Mouse (Mus musculus) embryonic facial prominence, embryonic 14.5 days (tissue): Measurements from ENCODE around the gene Cryge. TPM values are rescaled to one million over a fixed set of nuclear protein-coding genes. Genes with fewer than 3 reads are reported as not detected.
"Not testable (repeated sequence)": the region's sequence is repeated elsewhere in the genome, so short reads cannot be mapped to it uniquely, and the experiment has no call there.

Experiments used
- ATAC-seq: fragments of 200-750 bp; cut with Nextera tagmentation; 2 replicates; pipeline ENCODE4 v1.8.0; 2017; ENCODE audit warnings: low read depth, moderate number of reproducible peaks, moderate TSS enrichment
- DNase-seq: peaks from one replicate; pipeline ENCODE4 v3.0.0-alpha.2; 2015; ENCODE audit warnings: low spot score
- H3K27ac ChIP-seq: fragments of 300-500 bp; sonication (generic); replicated peaks from 2 replicates; pipeline ENCODE4 v1.5.1; 2014; ENCODE audit warnings: low read depth, mild to moderate bottlenecking, low read length, moderate library complexity
- H3K27me3 ChIP-seq: fragments of 300-500 bp; sonication (generic); replicated peaks from 2 replicates; pipeline ENCODE4 v1.6.1; 2014; ENCODE audit warnings: low read length; ENCODE audit not compliant: control insufficient read depth, insufficient read depth
- H3K36me3 ChIP-seq: fragments of 300-500 bp; sonication (generic); 2 replicates; pipeline ENCODE4 v1.6.1; 2014; ENCODE audit warnings: low read length, mixed read lengths; ENCODE audit not compliant: control insufficient read depth, insufficient read depth
- H3K4me1 ChIP-seq: fragments of 300-500 bp; sonication (generic); 2 replicates; pipeline ENCODE4 v1.6.1; 2014; ENCODE audit warnings: antibody characterized with exemption, low read length; ENCODE audit not compliant: control insufficient read depth, insufficient read depth
- H3K4me2 ChIP-seq: fragments of 300-500 bp; sonication (generic); 2 replicates; pipeline ENCODE4 v1.6.1; 2014; ENCODE audit warnings: low read depth, mild to moderate bottlenecking, low read length, moderate library complexity, mixed read lengths
- H3K4me3 ChIP-seq: fragments of 300-500 bp; sonication (generic); 2 replicates; pipeline ENCODE4 v1.5.1; 2014; ENCODE audit warnings: low read depth, mild to moderate bottlenecking, low read length
- H3K9ac ChIP-seq: fragments of 300-500 bp; sonication (generic); 2 replicates; pipeline ENCODE4 v1.6.1; 2014; ENCODE audit warnings: low read depth, mild to moderate bottlenecking, low read length, moderate library complexity, mixed read lengths
- H3K9me3 ChIP-seq: fragments of 300-500 bp; sonication (generic); 2 replicates; pipeline ENCODE4 v1.6.1; 2016; ENCODE audit warnings: low read length; ENCODE audit not compliant: control insufficient read depth
- WGBS: fragments of 180-500 bp; shearing (Covaris S2); extraction: QIAGEN DNeasy Blood & Tissue Kit; methylation state at CpG from one replicate; pipeline ENCODE4 v1.1.7; 2014; 5-methylcytosine and 5-hydroxymethylcytosine counted together
- polyA plus RNA-seq: library from polyadenylated mRNA; unstranded; fragments of >200 nt; fragmentation: Nextera tagmentation; extraction: Ambion mirVana; gene quantifications from 2 replicates; pipeline ENCODE4 v1.2.1, GENCODE M21; 2014

Cryge gene
- polyA plus RNA-seq, result 0.29 TPM in 1 of 2 replicates, not detected in the other

- H3K36me3 ChIP-seq, H3K9me3 ChIP-seq, H3K4me2 ChIP-seq, H3K27me3 ChIP-seq, H3K4me3 ChIP-seq, DNase-seq, ATAC-seq, H3K27ac ChIP-seq, H3K4me1 ChIP-seq, H3K9ac ChIP-seq: not testable (repeated sequence)
- WGBS, result 70% methylated on average over 8 of the region's 12 CpGs
Observed at GRCm38 (mm10) chr1:65050952-65051351, at the start of gene Cryge. Gene Cryge, minus strand, starts transcription at chr1:65051149.

- ATAC-seq (no peak), DNase-seq (no peak)
- Histone ChIP-seq H3K9ac (no peak overlapping the region), H3K4me3 (no peak overlapping the region), H3K9me3 (no peaks in the 10 kb centered on the region), H3K4me2 (no peak overlapping the region), H3K36me3 (no peaks in the 10 kb centered on the region), H3K27me3 (no peaks in the 10 kb centered on the region), H3K4me1 (no peaks in the 10 kb centered on the region), H3K27ac (no peak overlapping the region)
- WGBS, result 74% methylated on average over 3 of the region's 3 CpGs
Observed at GRCm38 (mm10) chr1:65096953-65097352, 46.0 kb upstream of the Cryge start.

DNA sequence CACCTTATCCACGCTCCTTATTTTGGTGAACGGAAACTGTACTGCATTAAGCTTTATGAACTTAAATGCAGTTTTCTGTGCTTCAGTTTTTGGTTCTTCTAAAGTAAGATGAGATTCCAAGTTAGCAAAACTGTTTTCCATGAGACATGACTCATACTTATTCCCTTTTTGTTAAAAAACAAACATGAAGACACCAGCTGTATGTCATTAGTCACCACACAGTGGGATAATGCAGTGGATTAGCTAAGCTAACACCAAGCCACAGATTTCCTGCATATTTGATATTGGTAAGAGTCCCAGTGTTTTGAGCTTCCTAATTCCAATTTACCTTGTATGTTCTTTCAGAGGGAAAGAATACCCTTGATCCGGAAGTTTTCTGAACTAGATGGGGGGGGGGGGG is 40.6 kb upstream of the Cryge start:
- H3K27me3 ChIP-seq, result no peaks in the 10 kb centered on the region
- no peak overlapping the region for H3K27ac ChIP-seq
- ATAC-seq (no peak), DNase-seq (no peak)
- H3K4me1 ChIP-seq, result no peaks in the 10 kb centered on the region
- WGBS, result 84% methylated on average over 3 of the region's 3 CpGs
- no peak overlapping the region for H3K4me2 ChIP-seq
- no peak overlapping the region for H3K9ac ChIP-seq
- no peak overlapping the region for H3K4me3 ChIP-seq
- H3K36me3 ChIP-seq, result no peaks in the 10 kb centered on the region
- no peaks in the 10 kb centered on the region for H3K9me3 ChIP-seq

GRCm38 (mm10) chr1:65090370-65090769 is 39.4 kb upstream of the Cryge start:
- H3K27ac ChIP-seq, result no peak overlapping the region
- ATAC-seq, result no peak
- no peaks in the 10 kb centered on the region for H3K36me3 ChIP-seq
- H3K9ac ChIP-seq, result no peak overlapping the region
- H3K4me1 ChIP-seq, result no peaks in the 10 kb centered on the region
- H3K4me3 ChIP-seq, result no peak overlapping the region
- 62% methylated on average over 2 of the region's 2 CpGs for WGBS
- H3K4me2 ChIP-seq, result no peak overlapping the region
- no peaks in the 10 kb centered on the region for H3K9me3 ChIP-seq
- H3K27me3 ChIP-seq, result no peaks in the 10 kb centered on the region
- no peak for DNase-seq

DNA sequence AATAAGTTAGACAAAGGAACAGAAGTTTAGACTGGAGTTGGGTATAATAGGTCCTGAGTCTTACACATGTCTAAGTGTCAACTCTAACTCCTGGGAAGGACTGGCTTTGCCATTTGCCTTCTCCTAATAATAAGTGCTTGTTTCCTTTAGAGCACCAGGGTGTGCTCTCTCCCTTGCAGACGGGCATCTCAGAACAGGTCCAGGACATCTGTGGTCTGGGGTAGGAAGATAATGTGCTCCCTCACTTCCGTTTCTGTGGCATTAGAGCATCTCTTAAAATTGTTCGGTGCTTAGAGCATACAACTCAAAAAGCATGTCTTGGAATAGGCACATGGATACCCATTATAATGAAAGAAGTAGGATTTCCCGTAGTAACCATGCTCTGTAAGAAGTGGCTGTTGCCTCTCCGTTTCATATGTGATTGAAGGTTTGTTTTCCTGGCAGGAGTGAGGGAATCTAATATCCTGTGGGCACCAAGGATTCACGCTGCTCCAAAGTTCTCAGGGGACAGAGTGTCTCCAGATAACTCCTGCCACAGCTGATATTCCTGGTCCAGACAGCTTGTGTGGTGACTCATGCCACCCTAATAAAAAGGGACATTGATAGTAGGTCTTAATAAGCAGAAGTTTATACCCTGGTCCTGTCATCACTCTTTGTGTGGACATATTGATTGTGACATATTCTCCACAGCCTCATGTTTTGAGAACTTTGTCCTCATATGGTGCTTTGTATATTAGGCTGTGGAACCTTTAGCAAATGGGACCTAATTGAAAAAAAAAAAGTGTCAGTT is 37.8 kb upstream of the Cryge start:
- DNase-seq (no peak), ATAC-seq (no peak)
- Histone ChIP-seq H3K27me3 (no peaks in the 10 kb centered on the region), H3K36me3 (no peaks in the 10 kb centered on the region), H3K9ac (no peak overlapping the region), H3K4me2 (no peak overlapping the region), H3K4me1 (no peaks in the 10 kb centered on the region), H3K27ac (no peak overlapping the region), H3K9me3 (no peaks in the 10 kb centered on the region), H3K4me3 (no peak overlapping the region)
- 76% methylated on average over 6 of the region's 6 CpGs for WGBS

DNA sequence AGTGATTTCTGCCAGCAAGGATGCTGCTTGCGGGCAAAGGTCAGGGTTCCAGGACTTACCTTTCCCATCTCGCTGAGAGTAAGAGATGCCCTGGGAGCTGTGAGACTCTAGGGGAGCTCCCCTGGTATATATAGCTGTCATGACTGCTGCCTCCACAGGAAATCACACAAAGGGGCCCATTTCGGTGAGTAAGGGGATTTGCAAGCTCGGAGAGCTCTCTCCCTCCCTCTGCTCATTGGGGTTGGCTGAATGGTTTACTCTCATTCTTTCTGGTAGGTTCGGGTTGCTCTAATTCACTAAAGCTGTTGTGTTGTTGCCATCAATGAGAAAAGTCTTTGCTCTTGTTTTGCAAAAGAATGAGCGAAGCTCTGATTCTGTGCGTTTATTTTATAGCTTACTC is 31.2 kb upstream of the Cryge start, which contains the start of gene Crygb:
Gene Crygb, minus strand, starts transcription at position 101 of the 400 bp plus-strand sequence.
- no peak within 1 kb of the TSS for H3K9ac ChIP-seq
- peaks cover 6% of the 10 kb centered on the region; the same call in 1 of the 2 replicates for H3K9me3 ChIP-seq
- DNase-seq (peak; percentile 12), ATAC-seq (no peak)
- H3K4me2 ChIP-seq, result no peak within 1 kb of the TSS
- H3K4me3 ChIP-seq, result no peak within 1 kb of the TSS
- H3K27ac ChIP-seq, result no peak within 1 kb of the TSS
- no peaks in the 10 kb centered on the region for H3K36me3 ChIP-seq
- H3K4me1 ChIP-seq, result peaks cover 3% of the 10 kb centered on the region; the same call in 1 of the 2 replicates
- WGBS, result 32% methylated on average over 7 of the region's 7 CpGs
- H3K27me3 ChIP-seq, result no peaks in the 10 kb centered on the region

GRCm38 (mm10) chr1:65075607-65076006 is 24.7 kb upstream of the Cryge start:
- no peaks in the 10 kb centered on the region for H3K27me3 ChIP-seq
- H3K4me3 ChIP-seq, result no peak overlapping the region
- H3K9ac ChIP-seq, result no peak overlapping the region
- ATAC-seq, result no peak
- H3K4me1 ChIP-seq, result no peaks in the 10 kb centered on the region
- DNase-seq, result peak; percentile 16
- H3K4me2 ChIP-seq, result no peak overlapping the region
- no peak overlapping the region for H3K27ac ChIP-seq
- peaks cover 6% of the 10 kb centered on the region; the same call in 1 of the 2 replicates for H3K9me3 ChIP-seq
- no peaks in the 10 kb centered on the region for H3K36me3 ChIP-seq
- WGBS, result 13% methylated on average over 5 of the region's 5 CpGs

- H3K4me3 ChIP-seq, result no peak within 1 kb of the TSS
- no peak for ATAC-seq
- 54% methylated on average over 6 of the region's 6 CpGs for WGBS
Observed at GRCm38 (mm10) chr1:65073589-65073988, 22.6 kb upstream of the Cryge start, which contains the start of gene Crygc. Gene Crygc, minus strand, starts transcription at chr1:65073689.

DNA sequence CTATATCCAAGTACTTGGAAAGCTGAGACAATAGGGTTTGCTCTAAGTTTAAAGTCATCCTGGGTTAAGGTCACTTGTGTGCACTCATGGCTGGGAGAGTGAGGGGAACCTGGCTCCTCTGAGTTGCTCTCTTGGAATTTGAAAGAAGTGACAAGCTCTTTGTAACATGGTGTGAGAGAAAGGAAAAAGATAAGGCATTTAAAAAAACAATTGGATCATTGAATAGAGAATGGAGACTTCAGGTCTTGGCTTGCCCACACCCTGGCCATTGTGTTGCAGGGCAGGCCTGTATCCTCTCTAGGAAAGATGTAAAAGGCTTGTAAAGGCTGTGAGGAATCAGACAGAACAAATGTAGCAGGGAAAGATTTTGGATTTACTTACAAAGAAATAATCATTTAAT is 16.9 kb upstream of the Cryge start:
- no peak for ATAC-seq
- H3K4me3 ChIP-seq, result no peak overlapping the region
- H3K27ac ChIP-seq, result no peak overlapping the region
- H3K27me3 ChIP-seq, result no peaks in the 10 kb centered on the region
- DNase-seq, result no peak
- H3K9me3 ChIP-seq, result no peaks in the 10 kb centered on the region
- H3K9ac ChIP-seq, result no peak overlapping the region
- no peaks in the 10 kb centered on the region for H3K36me3 ChIP-seq
- H3K4me2 ChIP-seq, result no peak overlapping the region
- no peaks in the 10 kb centered on the region for H3K4me1 ChIP-seq

More at GRCm38 (mm10) chr1:65073589-65073988, 22.6 kb upstream of the Cryge start, which contains the start of gene Crygc:
- no peak within 1 kb of the TSS for H3K27ac ChIP-seq
- H3K4me2 ChIP-seq, result no peak within 1 kb of the TSS
- H3K9me3 ChIP-seq, result peaks cover 6% of the 10 kb centered on the region; the same call in 1 of the 2 replicates
- H3K9ac ChIP-seq, result no peak within 1 kb of the TSS
- H3K4me1 ChIP-seq, result no peaks in the 10 kb centered on the region
- no peak for DNase-seq
- no peaks in the 10 kb centered on the region for H3K36me3 ChIP-seq
- no peaks in the 10 kb centered on the region for H3K27me3 ChIP-seq
